Mouse (Mus musculus) midbrain, postnatal 0 days (tissue): ENCODE measurements around the gene Alkbh6. TPM values are rescaled to one million over a fixed set of nuclear protein-coding genes. Genes with fewer than 3 reads are reported as not detected.

Experiments
- ATAC-seq: fragments of 200-750 bp; cut with Nextera tagmentation; 2 replicates; pipeline ENCODE4 v1.8.0; 2017; ENCODE audit warnings: moderate number of reproducible peaks, mild to moderate bottlenecking, moderate TSS enrichment, moderate library complexity; ENCODE audit not compliant: low FRiP score
- DNase-seq: peaks from one replicate; pipeline ENCODE4 v3.0.0-alpha.2; 2015; ENCODE audit warnings: low spot score
- H3K27ac ChIP-seq: fragments of 300-500 bp; sonication (generic); 2 replicates; pipeline ENCODE4 v1.5.1; 2014; ENCODE audit warnings: low read depth, mild to moderate bottlenecking, low read length, mixed read lengths
- H3K27me3 ChIP-seq: fragments of 300-500 bp; sonication (generic); 2 replicates; pipeline ENCODE4 v1.6.1; 2014; ENCODE audit warnings: low read length, control low read depth, mixed read lengths; ENCODE audit not compliant: insufficient read depth
- H3K36me3 ChIP-seq: fragments of 300-500 bp; sonication (generic); 2 replicates; pipeline ENCODE4 v1.6.1; 2014; ENCODE audit warnings: low read length, control low read depth, mixed read lengths; ENCODE audit not compliant: insufficient read depth
- H3K4me1 ChIP-seq: fragments of 300-500 bp; sonication (generic); 2 replicates; pipeline ENCODE4 v1.6.1; 2014; ENCODE audit warnings: mild to moderate bottlenecking, control low read depth, antibody characterized with exemption, low read length, mixed read lengths; ENCODE audit not compliant: insufficient read depth
- H3K4me2 ChIP-seq: fragments of 300-500 bp; sonication (generic); 2 replicates; pipeline ENCODE4 v1.6.1; 2014; ENCODE audit warnings: low read depth, mild to moderate bottlenecking, low read length, mixed read lengths; ENCODE audit not compliant: poor library complexity, severe bottlenecking
- H3K4me3 ChIP-seq: fragments of 300-500 bp; sonication (generic); 2 replicates; pipeline ENCODE4 v1.5.1; 2014; ENCODE audit warnings: low read depth, mild to moderate bottlenecking, low read length, moderate library complexity
- H3K9ac ChIP-seq: fragments of 300-500 bp; sonication (generic); replicated peaks from 2 replicates; pipeline ENCODE4 v1.6.1; 2014; ENCODE audit warnings: mild to moderate bottlenecking, low read length, moderate library complexity, mixed read lengths; ENCODE audit not compliant: poor library complexity, severe bottlenecking
- H3K9me3 ChIP-seq: fragments of 300-500 bp; sonication (generic); 2 replicates; pipeline ENCODE4 v1.6.1; 2016; ENCODE audit warnings: low read length, control low read depth
- CTCF ChIP-seq: IDR thresholded peaks from 2 replicates; pipeline ENCODE4 v1.5.1; 2016; ENCODE audit warnings: antibody characterized with exemption, mild to moderate bottlenecking
- WGBS: fragments of 180-500 bp; shearing (Covaris S2); extraction: QIAGEN DNeasy Blood & Tissue Kit; methylation state at CpG from one replicate; pipeline ENCODE4 v1.1.7; 2014; 5-methylcytosine and 5-hydroxymethylcytosine counted together
- polyA plus RNA-seq: library from polyadenylated mRNA; unstranded; fragments of >200 nt; fragmentation: Nextera tagmentation; extraction: Ambion mirVana; gene quantifications from 2 replicates; pipeline ENCODE4 v1.2.1, GENCODE M21; 2015
- total RNA-seq: library from RNA; depleted of rRNA; stranded (reverse); fragments of >200 nt; gene quantifications from 2 replicates; pipeline ENCODE4 v1.2.3, GENCODE M21; 2014

Gene Alkbh6
- total and polyA plus RNA-seq, 2 experiments from 2014 or later, result 121 to 129 TPM

- Histone ChIP-seq H3K4me3 (no peak overlapping the region), H3K36me3 (no peaks in the 10 kb centered on the region), H3K27me3 (no peaks in the 10 kb centered on the region), H3K27ac (no peak overlapping the region), H3K9me3 (no peaks in the 10 kb centered on the region), H3K4me2 (no peak overlapping the region), H3K9ac (no peak overlapping the region), H3K4me1 (0 out of 2 replicates have a peak, but pooled peaks cover 2% of the 10 kb centered on the region)
- WGBS, result 81% methylated on average over 7 of the region's 7 CpGs
- DNase-seq (no peak), ATAC-seq (no peak)
- no peak for TF ChIP-seq CTCF
These were observed 25.8 kb upstream of the Alkbh6 start for GRCm38 (mm10) chr7:30282740-30283139.

GRCm38 (mm10) chr7:30286701-30287410, 21.7 kb upstream of the Alkbh6 start:
- WGBS, result 51% methylated on average over 8 of the region's 8 CpGs
- no peak for TF ChIP-seq CTCF
- Histone ChIP-seq H3K9ac (no peak overlapping the region), H3K27ac (no peak overlapping the region), H3K4me2 (no peak overlapping the region), H3K4me3 (no peak overlapping the region), H3K4me1 (no peaks in the 10 kb centered on the region), H3K9me3 (no peaks in the 10 kb centered on the region), H3K36me3 (no peaks in the 10 kb centered on the region), H3K27me3 (no peaks in the 10 kb centered on the region)
- DNase-seq, result peak; percentile 54
- ATAC-seq, result no peak

- H3K9ac ChIP-seq, result no peak overlapping the region
- H3K4me1 ChIP-seq, result peaks cover 4% of the 10 kb centered on the region; the same call in 1 of the 2 replicates
- ATAC-seq (no peak), DNase-seq (no peak)
- no peak overlapping the region for H3K4me2 ChIP-seq
- H3K36me3 ChIP-seq, result no peaks in the 10 kb centered on the region
- no peaks in the 10 kb centered on the region for H3K9me3 ChIP-seq
- no peaks in the 10 kb centered on the region for H3K27me3 ChIP-seq
- WGBS, result 70% methylated on average over 6 of the region's 6 CpGs
- H3K27ac ChIP-seq, result no peak overlapping the region
- H3K4me3 ChIP-seq, result no peak overlapping the region
- TF ChIP-seq CTCF, result no peak
These were observed 20.5 kb upstream of the Alkbh6 start for GRCm38 (mm10) chr7:30288046-30288445.

GRCm38 (mm10) chr7:30289071-30289713, 19.3 kb upstream of the Alkbh6 start:
- Histone ChIP-seq H3K9me3 (no peaks in the 10 kb centered on the region), H3K36me3 (no peaks in the 10 kb centered on the region), H3K9ac (no peak overlapping the region), H3K4me1 (peaks cover 10% of the 10 kb centered on the region; the same call in 1 of the 2 replicates), H3K4me3 (no peak overlapping the region), H3K4me2 (no peak overlapping the region), H3K27ac (no peak overlapping the region), H3K27me3 (no peaks in the 10 kb centered on the region)
- DNase-seq (no peak), ATAC-seq (no peak)
- 74% methylated on average over 7 of the region's 7 CpGs for WGBS
- TF ChIP-seq CTCF, result no peak

GRCm38 (mm10) chr7:30289714-30290399, 18.7 kb upstream of the Alkbh6 start:
- TF ChIP-seq CTCF, result peak; percentile 12; the same call in 1 of the 2 replicates
- WGBS, result 52% methylated on average over 10 of the region's 10 CpGs
- Histone ChIP-seq H3K9me3 (no peaks in the 10 kb centered on the region), H3K4me2 (no peak overlapping the region), H3K9ac (no peak overlapping the region; the same call in 1 of the 2 replicates), H3K27me3 (no peaks in the 10 kb centered on the region), H3K4me3 (no peak overlapping the region), H3K36me3 (peaks cover 4% of the 10 kb centered on the region; the same call in 1 of the 2 replicates), H3K27ac (no peak overlapping the region), H3K4me1 (peaks cover 11% of the 10 kb centered on the region; the same call in 1 of the 2 replicates)
- peak; percentile 65 for DNase-seq
- 0 out of 2 replicates have a peak, but pooled peaks have one; percentile 15 for ATAC-seq
